Mouse (Mus musculus) WW6 (cell line): ENCODE data around the gene Cpt1c.

Experiments
- DNase-seq: peaks from one replicate; pipeline ENCODE4 v3.0.0-alpha.2; 2013; ENCODE audit warnings: low read depth, low spot score

Gene Cpt1c

DNA sequence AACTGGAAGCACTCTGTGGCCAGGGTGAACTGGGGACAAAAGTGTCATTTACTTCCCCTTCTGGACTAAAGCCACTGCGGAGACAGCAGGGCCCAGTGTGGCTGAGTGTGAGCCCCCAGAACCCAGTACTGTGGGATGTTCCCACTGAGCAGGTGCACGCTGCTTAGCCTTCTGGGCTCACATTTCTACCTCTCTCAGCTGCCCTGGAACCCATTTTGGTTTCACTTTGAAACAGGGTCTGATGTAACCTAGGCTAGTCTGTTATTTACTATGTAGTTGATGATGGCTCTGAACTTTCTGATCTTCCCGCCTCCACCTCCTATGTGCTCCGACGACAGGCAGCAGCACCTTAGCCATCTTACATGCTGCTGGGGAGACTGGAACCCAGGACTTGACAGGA, 11.8 kb downstream of the Cpt1c start:
- DNase-seq = no peak

DNA sequence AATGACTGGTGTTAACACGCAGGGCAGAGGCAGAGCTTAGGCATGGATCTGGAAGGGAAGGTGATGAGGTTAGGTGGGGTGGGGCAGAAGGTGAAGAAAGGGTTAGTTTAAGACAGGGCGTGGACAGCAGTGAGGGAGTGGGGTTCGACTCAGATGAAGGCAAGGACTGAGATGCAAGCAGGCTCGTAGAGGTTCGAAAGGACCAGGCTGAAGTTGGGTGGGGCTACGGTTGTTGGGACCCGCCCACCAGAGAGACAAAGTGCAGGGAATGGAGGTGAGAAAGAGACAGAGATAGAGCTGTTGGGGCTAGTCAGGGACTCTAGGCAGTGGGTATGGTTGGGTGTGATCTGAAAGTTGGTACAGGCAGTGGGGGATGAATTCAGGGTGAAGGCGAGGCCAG, 12.3 kb downstream of the Cpt1c start:
- no peak for DNase-seq

DNA sequence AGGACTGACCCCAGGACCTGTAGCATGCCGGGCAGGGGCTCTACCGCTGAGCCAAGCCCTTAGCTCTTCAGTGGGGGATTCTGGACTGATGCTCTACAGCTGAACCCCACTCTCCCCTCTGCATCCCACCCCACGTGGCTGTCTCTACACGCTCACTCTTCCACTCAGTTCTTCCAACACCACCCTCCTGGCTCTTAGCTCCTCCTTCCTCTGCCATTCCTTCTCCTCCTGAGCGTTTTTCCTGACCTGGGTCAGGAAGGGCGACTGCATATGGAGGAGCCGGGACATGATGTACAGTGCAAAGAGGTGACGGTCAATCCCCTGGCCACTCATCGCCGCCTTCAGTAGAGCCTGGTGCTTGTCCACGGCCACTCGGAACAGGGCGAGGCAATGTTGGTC, 14.1 kb downstream of the Cpt1c start:
- no peak for DNase-seq

DNA sequence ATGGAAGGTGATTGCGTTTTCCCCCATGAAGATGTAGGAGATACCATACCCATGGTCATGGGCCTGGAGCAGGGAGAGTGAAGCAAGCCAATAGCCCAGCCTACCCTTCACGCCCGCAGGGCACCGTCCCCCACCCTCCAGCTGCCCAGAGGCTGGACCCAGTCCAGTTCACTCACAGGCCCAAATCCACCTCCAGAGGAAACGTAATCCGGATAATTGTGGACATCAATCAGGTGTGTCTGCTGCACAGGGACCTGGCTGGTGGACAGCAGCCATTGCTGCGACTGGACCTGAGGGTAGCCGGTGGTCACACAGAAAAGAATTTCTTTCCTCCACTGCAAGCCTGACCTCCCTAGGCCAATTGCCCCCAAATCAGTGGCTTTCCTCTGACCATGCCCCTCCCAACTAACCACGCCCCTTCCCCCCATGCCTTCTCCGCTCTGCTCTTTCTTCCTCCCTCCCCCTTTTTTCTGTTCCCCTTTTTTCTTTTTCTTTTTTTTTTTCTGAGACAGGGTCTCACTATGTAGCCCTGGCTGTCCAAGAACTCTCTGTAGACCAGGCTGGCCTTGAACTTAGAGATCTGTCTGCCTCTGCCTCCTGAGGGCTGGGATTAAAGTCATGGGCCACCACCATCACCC, 14.7 kb downstream of the Cpt1c start:
- DNase-seq = no peak

DNA sequence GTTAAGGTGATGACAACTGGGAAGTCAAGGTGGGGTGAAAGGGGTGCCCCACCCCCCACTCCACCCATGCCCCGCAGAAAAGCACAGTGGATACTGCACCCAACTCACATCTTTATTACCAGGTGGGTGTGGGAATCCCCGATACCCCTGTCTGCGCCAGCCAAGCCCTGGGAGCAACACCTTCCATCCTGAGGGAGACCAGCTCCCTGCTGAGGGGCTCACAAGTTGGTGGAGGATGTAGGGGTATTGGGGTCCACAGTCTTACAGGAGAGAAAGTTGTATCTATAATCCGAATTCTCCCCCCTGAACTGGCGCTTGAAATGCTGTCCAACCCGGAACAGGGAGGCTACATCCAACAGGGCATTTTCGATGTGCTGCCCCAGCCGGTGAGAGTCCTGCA, 15.4 kb downstream of the Cpt1c start:
- no peak for DNase-seq

DNA sequence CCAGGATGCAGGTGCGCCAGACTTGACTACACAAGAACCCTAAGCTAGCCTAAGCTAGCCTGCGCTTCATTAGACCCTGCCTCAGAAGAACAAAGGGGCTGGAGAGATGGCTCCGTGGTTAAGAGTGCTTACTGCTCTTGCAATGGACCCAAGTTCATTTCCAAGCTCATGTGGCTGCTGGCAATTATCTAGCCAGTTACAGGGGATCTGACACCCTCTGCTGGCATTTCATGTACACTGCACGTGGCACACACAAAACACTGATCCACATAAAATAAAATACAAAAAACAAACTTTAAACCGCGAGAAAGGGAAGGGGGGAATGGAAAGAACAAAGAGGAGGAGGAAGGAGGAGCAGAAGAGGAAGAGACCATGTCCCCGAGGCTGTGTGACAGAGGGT, 16.4 kb downstream of the Cpt1c start:
- DNase-seq = no peak

DNA sequence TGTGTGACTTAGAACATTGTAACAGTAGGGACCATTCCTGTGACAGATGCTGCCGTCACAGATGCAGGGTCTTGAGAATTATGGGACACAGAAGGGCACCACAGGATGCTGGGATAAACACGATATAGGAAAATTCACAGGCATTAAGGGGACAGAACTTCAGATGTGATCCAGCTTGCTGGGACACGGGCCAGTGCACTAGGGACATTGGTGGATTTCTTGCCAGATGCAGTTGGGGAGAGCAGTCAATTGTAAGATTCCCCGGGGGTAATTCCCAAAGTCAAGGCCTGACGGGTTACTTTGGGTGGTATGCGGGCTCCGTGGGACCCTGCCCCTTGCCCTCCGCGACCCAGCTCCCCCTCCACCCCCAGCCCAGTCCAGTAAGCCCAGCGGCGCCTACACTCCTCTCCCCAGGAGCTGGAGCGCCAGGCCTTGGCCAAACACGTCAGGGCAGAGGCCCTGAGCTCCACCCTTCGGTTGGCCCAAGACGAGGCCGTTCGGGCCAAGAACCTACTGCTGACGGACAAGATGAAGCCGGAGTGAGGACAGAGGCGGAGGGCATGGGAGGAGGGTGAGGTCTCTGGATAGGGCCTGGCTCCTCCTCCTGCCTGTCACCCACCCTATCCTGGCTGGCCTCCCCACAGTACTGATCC, 17.3 kb downstream of the Cpt1c start:
- DNase-seq = no peak

DNA sequence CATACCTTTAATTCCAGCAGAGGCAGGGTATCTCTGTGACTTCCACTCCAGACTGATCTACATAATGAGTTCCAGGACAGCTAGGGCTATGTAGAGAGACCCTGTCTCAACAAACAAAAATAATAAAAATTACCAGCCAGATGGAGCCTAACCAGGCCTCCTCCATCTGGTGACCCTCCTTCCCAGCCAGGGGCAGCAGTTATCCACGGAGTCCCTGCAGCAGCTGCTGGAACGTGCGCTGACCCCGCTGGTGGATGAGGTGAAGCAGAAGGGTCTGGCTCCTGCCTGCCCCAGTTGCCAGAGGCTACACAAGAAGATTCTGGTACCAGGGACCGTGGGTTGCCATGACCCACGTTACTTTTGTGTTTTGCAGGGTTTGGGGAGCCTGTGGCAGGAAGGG, 18.4 kb downstream of the Cpt1c start:
- DNase-seq = no peak

DNA sequence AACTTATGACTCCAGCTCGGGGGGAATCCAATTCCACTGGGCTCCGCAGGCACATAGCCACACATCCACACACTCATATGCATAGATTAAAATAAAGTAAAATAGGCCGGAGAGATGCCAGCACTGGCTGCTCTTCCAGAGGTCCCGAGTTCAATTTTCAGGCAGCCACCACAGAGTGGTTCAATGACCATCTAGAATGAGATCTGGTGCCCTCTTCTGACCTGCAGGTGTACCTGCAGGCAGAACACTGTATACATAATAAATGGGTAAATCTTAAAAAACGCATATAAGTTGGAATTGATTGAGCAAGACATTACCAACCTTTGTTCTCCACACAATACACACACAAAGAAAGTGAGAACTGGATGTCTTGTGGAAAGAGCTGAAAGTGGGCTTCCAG, 19.0 kb downstream of the Cpt1c start:
- DNase-seq = no peak

DNA sequence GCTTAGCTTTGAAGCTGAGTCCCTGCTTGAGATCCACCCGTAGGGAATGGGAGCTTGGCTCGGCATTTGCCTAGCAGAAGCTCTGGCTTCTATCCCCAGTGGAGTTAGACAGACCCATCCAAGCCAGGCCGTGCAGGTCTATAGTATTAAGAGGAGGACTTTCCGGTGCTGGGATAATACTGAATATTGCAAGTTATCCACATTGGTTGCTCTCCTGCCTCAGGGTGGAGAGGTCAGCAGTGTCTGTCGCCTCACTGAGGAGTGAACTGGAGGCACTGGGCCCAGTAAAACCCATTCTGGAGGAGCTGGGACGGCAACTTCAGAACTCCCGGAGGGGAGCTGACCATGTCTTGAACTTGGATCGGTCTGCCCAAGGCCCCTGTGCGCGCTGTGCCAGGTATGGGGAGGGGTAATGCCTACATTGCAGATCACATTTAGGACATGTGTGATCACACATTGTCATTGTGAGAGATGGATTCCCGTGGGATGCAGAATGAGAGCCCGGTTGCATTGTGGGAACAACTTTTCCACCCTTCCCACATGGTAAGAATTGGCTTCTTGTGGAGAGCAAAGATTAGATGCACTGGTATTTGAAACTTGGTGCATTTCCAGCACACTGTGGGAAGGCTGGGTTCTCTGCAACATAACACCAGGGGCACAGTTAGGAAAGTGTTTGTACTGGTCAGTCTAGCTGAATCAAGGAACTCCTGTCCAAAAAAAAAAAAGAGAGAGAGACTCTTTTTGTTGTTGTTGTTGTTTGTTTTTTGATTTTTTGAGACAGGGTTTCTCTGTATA, 20.4 kb downstream of the Cpt1c start:
- no peak for DNase-seq

DNA sequence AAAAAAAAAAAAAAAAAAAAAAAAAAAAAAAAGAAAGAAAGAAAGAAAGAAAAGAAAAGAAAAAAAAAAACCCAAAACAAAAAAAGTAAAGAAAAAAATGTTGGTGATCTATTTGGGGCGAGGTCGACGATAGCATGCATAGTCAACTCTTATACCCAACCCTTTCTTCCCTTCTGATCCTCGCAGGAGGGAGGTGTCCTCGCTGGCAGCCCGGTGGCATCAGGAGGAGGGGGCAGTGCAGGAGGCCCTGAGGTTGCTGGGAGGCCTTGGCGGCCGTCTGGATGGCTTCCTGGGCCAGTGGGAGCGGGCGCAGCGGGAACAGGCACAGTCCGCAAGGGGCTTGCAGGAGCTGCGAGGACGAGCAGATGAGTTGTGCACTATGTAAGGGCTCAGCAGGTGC, 21.1 kb downstream of the Cpt1c start:
- DNase-seq = no peak

DNA sequence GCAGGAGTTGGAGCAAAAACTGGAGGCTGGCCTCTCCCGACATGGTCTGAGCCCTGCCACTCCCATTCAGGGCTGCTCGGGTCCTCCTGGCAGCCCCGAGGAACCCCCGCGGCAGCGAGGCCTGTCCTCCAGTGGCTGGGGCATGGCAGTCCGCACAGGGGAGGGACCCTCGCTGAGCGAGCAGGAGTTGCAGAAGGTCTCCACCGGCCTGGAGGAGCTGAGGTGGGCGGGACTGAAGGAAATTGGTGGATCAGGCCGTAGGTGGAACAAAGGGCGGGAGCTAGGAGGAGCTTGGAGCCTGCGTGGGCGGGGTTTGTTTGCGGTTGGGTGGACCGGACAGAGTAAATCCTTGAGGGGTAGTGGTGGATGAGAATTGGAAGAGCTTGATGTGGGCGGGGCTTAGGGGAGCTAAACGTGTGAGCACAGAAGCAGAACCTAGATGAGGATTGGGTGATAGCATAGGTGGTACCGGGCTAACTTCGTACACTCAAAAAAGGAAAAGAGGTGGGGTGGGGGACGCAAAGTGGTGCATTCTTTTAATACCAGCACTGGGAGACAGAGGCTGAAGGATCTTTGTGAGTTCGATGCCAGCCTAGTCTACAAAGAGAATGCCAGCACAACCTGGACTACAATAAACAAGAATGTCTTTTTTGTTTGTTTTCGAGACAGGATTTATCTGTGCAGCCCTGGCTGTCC, 21.9 kb downstream of the Cpt1c start:
- DNase-seq = peak; percentile 98

DNA sequence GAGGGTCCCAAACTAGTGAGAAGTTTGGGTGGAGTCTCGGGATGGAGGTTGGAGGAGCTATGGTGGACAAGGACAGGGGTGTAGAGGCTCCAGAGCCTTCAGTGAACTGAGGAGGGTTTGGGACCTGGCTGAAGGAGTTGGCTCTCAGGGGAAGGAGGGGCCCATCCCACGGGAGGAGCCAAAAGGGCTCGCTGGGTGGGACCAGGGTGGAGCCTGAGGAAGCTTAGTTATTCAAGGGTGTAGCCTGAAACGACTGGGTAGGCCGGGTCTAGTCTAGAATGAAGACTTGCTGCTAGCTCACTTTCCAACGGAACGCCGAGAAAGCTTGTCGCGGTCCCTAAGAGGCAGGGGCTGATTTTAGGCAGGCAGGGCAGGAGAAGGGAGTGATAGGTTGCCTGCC, 22.7 kb downstream of the Cpt1c start:
- DNase-seq = peak; percentile 77

DNA sequence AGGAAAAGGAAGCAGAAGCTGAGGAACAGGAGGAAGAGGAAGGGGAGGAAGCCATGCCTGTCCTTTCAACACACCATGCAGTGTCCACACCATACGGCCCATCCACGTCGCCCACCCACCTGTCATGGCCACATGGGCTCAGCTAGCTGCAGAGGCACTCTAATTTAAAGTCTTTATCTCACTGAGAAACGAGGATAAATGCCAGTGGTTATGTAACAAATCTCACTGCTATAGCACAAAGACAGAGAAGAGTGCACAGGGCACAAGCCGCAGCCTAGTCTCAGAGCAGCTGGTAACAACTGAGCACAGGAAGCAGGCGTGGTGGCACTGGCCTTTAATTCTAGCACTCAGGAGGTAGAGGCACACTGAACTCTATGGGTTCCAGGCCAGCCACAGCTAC, 24.7 kb downstream of the Cpt1c start:
- no peak for DNase-seq

DNA sequence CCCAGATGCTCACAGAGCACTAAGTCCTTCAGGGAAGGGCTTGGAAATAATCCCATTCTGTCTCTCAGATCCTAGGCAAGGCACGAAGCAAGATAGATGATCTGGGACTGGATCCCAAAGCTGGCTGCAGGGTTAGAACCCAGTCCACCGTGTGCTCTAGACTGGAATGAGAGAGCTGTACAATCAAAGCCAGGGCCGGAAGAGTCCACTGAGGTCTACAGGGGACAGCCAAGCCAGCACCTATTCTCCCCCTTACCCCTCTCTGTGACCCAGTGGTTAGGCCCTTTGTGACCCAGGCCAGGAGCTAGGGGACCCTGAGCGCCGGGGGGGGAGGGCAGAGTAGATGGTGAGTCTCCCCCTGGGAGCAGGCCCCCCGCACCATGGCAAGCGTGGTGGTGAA, 31.7 kb downstream of the Cpt1c start, which contains the start of gene Tsks:
Gene Tsks, plus strand, starts transcription at position 301 of the 400 bp plus-strand sequence.
- DNase-seq = no peak

DNA sequence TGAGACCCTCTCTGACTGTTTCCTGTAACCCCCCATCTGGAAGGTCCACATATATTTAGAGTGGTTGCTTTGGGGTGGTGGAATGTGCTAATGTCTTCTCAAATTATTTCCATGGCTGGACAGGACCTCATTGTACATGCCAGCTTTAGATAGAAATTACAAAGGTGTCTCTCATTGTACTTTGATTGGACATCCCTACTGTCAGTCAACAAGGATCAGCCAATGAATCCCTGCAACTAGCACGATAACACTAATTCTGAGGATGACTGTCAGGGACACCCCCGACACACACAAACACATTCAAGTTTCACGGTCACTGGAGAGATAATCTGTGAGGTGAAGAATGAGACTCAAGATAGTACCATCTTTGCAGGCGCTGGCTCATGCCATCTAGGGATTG, 36.0 kb downstream of the Cpt1c start:
- DNase-seq = no peak

DNA sequence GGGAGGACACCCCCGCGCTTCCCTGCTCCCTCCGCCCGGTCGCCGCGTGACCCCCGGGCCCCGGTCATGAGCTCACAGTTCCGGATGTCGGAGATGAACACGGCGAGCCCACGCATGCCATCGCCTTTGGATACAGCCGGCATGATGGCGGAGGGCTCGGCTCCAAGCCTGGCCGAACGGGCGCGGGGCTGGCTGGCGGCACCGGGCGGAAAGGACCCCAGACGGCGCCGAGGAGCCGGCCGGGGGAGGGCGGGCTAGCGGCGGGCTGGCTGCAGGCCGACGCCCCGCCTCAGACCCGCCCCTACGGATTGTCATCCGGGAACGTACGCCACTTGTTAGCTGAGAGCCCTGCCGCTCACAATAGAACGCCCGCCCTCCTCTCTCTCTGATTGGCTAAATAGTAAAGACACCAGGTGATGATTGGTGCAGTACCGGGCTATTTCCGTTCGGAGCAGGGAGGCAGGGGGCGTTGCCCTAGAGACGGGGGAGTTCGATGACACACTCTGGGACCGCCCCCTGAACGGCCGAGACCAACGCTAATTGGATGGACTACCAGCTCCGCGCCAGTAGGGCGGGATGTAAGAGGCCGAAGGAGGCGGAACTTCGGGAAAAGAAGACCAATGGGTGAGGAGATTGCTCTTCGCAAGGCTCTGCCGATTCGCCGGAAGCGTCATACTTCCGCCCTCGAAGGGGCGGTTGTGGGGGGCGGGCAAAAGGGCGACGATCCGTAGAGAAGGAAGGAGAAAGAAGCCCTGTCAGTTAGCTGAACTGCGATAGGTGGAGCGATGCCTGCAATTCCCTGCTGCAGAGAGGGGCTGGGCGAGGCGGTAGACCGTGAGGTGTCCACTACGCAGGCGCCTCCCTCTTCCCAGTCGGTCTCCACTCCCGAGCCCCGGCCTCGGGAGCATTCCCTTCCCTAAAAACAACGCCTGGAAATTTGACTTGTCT, 45.2 kb downstream of the Cpt1c start, which contains the start of gene Ap2a1:
Gene Ap2a1, minus strand, starts transcription at position 293 of the 948 bp plus-strand sequence.
- peak; percentile 99 for DNase-seq

DNA sequence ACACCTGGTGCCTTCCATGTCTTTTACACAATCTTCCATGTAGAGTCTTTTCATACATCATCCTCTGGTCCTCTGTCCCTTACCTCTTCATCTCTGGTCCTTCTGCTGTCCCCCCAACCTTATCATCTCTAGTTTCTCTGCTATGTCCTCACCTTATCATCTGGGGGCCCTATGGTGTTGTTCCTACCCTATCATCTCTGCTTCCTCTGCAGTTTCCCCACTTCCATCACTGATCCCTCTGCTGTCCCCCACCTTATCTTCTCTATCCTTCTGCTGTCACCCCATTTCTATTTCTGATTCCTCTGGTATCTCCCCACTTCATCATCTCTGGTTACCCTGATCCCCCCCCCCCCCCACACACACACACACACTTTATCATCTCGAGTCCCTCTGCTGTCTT, 46.1 kb downstream of the Cpt1c start:
- no peak for DNase-seq

DNA sequence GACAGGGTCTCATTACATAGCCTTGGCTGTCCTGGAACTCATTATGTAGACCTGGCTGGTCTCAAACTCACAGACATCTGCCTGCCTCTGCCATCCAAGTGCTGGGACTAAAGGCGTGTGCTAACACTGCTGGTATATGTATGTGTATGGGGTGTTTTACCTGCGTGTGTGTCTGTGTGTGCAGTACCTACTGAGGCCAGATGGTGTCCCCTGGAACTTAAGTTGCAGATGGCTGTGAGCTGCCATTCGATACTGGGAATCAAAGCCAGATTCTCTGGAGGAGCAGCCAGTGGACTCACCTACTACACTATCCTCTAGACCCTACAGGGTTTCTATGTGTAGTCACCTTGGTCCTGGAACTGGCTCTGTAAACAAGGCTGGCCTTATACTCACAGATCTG, 49.2 kb downstream of the Cpt1c start:
- DNase-seq = peak; percentile 46

DNA sequence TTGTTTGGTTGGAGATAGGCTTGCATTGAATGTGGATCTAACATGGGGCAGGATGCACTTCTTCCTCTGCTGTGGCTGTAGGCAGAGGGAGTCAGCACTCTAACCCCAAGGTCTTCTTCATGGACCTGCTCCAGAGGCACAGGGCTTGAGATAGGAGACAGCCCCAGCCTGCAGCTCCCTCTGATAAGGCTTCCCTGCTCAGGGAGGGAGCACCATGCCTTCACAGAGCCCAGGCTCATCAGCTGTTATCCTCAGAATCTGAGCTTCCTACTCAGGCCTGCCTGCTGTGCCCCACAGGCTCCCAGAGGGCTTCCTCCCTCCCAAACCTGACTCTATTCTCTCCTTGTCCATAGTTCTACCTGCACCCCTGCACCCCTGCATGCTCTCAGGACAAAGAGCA, 52.1 kb downstream of the Cpt1c start:
- DNase-seq = no peak

DNA sequence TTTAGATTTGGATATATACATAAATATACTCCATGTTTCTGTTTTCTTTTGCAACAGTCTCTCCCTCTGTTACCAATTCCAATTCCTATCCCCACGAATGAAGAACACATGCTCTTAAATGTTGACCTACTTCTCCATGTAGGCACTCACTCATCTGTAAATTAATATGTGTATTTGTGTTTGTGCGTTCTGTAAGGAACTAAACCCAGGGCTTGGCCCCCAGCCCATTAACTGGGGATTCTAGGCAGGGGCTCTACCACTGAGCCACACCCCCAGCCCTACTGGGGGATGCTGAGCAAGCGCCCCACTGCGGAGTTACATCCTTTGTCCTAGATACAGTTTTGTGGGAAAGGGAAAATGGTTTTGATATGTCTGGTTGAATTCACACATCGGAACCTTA, 55.5 kb downstream of the Cpt1c start:
- DNase-seq = no peak
